Mouse (Mus musculus): ENCODE measurements around the gene Dsp. TPM values are rescaled to one million over a fixed set of nuclear protein-coding genes. Genes with fewer than 3 reads are reported as not detected.

Gene Dsp
- polyA plus RNA-seq, 1 experiment from 2014 or later = 0.20 TPM

- 73% methylated on average over 3 of the region's 3 CpGs for WGBS
- Histone ChIP-seq H3K27ac (ENCODE audit: low read depth, low read length) (no peak overlapping the region), H3K9me3 (replicated peaks; ENCODE audit: control insufficient read depth, low read length) (no peaks in the 10 kb centered on the region), H3K36me3 (ENCODE audit: control insufficient read depth, insufficient read depth, low read length) (no peaks in the 10 kb centered on the region), H3K27me3 (replicated peaks; ENCODE audit: control insufficient read depth, insufficient read depth, low read length) (no peaks in the 10 kb centered on the region), H3K4me3 (ENCODE audit: low read depth, low read length) (no peak overlapping the region), H3K9ac (ENCODE audit: low read length) (no peak overlapping the region), H3K4me1 (ENCODE audit: control insufficient read depth, insufficient read depth, low read length) (no peaks in the 10 kb centered on the region), H3K4me2 (ENCODE audit: low read length) (no peak overlapping the region)
- DNase-seq (ENCODE audit: low spot score) (no peak), ATAC-seq (no peak)
These were observed 84.3 kb downstream of the Dsp start for GRCm38 (mm10) chr13:38235370-38235769.

DNA sequence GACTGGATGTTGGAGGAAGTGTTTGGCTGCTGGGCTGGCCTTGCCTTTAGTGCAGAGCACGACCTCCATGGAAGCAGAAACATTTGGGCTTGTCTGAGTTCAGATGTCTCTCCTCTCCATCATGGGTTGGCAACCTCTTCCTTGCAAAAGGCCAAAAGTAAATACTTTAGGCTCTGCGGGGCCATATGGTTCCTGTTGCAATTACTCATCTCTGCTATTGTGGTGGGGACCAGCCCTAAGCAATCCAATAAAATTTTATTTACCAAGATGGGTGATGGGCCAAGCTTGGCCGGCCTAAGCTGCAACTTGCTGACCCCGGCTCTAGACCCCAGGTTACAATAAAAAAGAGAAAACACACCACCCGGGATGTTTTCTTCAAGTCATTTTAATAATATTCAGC is 97.1 kb downstream of the Dsp start:
- no peaks in the 10 kb centered on the region for H3K9me3 ChIP-seq (replicated peaks; ENCODE audit: control insufficient read depth, low read length)
- ATAC-seq = no peak
- no peaks in the 10 kb centered on the region for H3K4me1 ChIP-seq (ENCODE audit: control insufficient read depth, insufficient read depth, low read length)
- WGBS = 86% methylated on average over 5 of the region's 5 CpGs
- H3K27me3 ChIP-seq (replicated peaks; ENCODE audit: control insufficient read depth, insufficient read depth, low read length) = no peaks in the 10 kb centered on the region
- H3K4me2 ChIP-seq (ENCODE audit: low read length) = no peak overlapping the region
- no peak overlapping the region for H3K27ac ChIP-seq (ENCODE audit: low read depth, low read length)
- DNase-seq (ENCODE audit: low spot score) = no peak
- no peaks in the 10 kb centered on the region for H3K36me3 ChIP-seq (ENCODE audit: control insufficient read depth, insufficient read depth, low read length)
- H3K9ac ChIP-seq (ENCODE audit: low read length) = no peak overlapping the region
- H3K4me3 ChIP-seq (ENCODE audit: low read depth, low read length) = no peak overlapping the region

Other genes starting within 250 kb of the Dsp start
- gene Ssr1, start 157.1 kb upstream of the Dsp start, polyA plus RNA-seq (2014; fragmentation: Nextera tagmentation; extraction: Ambion mirVana) = 64.9 and 75.8 TPM in 2 replicates
- gene Riok1, start 114.3 kb upstream of the Dsp start, polyA plus RNA-seq (2014; fragmentation: Nextera tagmentation; extraction: Ambion mirVana) = 40.4 and 42.2 TPM in 2 replicates
- gene Cage1, start 114.2 kb upstream of the Dsp start, polyA plus RNA-seq (2014; fragmentation: Nextera tagmentation; extraction: Ambion mirVana) = 1.3 and 1.8 TPM in 2 replicates
- 24.5 and 29.4 TPM in 2 replicates for gene Snrnp48, start 53.6 kb downstream of the Dsp start, polyA plus RNA-seq (2014; fragmentation: Nextera tagmentation; extraction: Ambion mirVana)
- 2.6 and 3.7 TPM in 2 replicates for gene Bmp6, start 193.8 kb downstream of the Dsp start, polyA plus RNA-seq (2014; fragmentation: Nextera tagmentation; extraction: Ambion mirVana)